Mouse (Mus musculus): ENCODE results near the gene 4930407I10Rik.
A peak's percentile ranks its signal among the peaks of the same experiment; 100 is the strongest.

The 4930407I10Rik gene

DNA sequence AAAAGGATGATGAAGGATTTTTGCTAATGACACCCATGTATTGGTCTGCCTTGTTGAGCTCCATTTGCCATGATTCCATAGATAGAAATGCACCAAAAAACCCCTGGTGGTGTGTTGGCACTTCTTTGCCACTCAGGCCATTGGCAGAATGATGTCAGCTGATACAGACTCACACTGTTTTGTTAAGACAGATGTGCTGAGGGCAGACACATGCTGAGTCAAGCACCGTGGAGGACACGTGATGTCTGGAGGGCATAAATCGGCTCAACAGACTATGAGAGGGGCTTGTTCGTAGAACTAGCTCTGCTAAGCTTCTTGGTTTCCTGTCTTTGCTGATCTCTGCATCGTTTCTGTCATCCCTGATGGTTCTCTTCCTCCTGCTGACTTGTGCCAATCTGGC lies 6.4 kb upstream of the 4930407I10Rik start:
- no peak for ATAC-seq (ENCODE audit: low TSS enrichment)

DNA sequence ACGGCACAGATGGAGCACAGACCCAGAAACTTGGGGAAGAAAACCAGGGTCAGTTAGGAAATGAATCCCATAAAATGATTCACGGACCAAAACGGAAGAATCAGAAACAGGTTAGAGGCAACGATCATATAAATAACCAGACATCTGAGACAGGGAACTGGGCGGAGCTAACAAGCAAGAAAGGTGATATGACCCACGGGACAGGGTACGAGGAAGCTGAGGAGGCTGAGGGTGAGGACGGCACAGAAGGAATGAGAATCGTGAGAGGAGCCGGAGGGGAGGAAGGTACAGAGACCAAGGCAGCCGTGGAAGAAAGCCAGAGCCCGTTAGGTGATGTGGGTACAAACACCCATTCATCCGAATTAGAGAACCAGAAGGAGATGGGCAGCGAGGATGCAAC lies 5.0 kb downstream of the 4930407I10Rik start:
- ATAC-seq (ENCODE audit: low TSS enrichment): no peak

DNA sequence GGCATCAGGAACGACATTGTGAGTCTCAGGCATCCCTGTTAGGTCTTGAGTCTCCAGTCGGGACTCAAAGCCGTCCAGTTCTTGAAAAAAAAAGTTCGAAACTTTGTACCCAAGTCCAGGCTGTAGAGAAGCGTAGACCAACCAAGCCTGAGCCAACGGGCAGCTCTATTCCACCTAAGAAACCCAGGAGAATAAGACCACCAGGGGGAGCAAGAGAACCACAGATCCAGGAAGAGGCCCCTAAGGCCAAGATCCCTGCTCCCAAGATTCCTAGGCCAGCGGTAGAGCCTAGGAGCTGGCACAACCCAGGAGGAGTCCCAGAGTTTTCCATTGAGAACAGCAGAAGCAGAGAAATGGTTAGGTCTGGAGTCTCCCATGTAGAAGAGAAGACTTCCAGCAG lies 6.6 kb downstream of the 4930407I10Rik start:
- peak; percentile 76; the same call in 1 of the 2 replicates for ATAC-seq (ENCODE audit: low TSS enrichment)

DNA sequence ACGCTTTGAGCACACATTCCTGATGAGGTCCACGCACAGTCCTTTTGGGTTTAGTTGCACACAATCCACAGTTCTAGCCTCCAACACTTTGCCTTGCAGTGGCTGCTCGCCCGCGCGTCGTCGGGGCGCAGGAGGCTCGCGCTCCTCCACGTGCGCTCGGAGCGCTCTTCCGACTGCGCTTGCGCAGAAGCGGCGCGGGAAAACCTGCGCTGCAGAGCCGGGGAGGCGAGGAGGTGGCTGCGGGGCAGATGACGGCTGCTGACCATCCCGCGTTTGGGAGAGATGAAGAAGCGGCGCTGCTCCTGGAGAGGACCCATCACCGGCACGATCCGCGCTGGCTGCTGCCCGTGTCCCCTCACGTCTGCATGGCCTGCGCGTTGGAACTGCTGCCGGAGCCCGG lies 10.9 kb downstream of the 4930407I10Rik start, which contains the start of gene Mei1:
Gene Mei1, plus strand, starts transcription at position 99 of the 400 bp plus-strand sequence.
- no peak for ATAC-seq (ENCODE audit: low TSS enrichment)

DNA sequence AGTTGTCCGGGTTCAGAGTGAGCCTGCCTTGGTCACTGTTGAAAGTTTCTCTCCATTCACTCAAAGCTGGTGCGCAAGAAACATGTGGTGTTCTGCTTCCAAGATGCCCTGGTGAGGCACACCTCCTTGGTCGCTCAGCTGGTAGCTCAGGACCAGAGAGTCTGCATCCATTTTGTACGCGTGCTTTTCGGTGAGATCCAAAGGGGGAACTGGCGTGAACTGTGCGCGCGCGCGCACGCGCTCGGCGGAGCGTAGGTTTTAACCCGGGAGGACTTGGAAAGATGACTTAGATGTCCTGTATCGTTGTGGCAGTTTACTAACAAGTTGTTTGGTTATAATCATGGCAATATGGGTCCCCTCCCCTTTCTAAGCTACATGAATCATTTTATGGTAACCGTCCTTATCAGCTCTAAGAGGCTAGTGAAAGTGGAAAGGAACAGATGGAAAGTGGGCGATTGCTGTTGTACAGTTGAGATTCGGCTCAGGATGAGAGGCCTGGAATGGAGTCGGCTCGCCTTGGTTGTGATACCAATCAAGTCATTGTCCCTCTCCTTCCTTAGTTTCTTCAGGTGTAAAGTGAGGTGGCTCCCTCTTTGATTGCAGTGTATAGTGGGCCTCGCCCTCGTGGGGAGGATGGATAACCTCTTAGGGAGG lies 13.0 kb downstream of the 4930407I10Rik start:
- peak; percentile 78 for ATAC-seq (ENCODE audit: low TSS enrichment)

DNA sequence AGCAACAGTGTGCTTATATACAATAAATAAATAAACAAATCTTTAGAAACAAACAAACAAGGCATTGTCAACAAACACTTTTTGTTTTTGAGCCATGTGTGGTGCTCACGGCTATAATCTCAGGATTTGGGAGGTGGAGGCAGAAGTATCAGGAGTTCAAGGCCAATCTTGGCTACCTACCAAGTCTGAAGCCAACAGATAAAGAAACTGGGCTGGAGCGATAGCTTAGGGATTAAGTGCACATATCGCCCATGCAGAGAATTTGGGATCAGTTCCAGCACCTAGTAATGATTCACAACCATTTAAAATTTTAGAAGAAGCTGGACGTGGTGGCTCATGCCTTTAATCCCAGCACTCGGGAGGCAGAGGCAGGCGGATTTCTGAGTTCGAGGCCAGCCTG lies 14.5 kb downstream of the 4930407I10Rik start:
- ATAC-seq (ENCODE audit: low TSS enrichment): no peak

DNA sequence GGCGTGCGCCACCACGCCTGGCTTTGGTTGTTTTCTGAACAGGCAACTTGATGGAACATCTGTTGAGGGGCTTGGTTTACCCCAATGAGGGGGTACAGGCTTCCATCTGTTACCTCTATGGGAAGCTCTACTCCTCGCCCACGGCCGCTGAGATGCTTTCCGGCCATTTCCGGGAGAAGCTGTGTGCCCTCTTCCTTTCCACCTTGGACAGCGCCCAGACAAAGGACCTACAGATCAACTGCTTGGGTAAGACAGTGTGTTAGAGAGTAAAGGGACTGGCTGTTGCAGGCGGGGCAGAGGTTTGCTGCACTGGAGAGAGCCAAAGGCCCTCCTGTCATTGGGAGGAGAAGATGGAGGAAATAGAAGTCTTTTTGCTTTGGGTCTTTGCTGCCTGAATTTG lies 20.9 kb downstream of the 4930407I10Rik start:
- ATAC-seq (ENCODE audit: low TSS enrichment): no peak

DNA sequence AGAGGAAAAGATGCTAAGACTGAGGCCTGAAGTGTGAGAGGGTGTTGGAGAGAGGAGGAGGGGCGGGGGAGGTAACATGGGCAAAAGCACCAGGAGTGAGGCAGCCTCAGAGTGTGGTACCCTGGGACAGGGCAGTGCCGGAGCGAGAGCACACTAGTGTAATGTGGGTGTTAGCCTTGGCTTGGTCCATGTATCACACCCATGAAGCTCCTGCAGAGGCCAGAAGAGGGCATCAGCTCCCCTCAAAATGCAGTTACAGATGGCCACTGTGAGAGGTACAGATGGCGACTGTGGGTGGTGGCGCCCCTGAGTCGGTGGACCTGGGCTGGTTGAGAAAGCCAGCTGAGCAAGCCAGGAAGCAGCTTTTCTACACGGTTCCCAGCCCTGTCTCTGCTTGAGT lies 22.2 kb downstream of the 4930407I10Rik start:
- ATAC-seq (ENCODE audit: low TSS enrichment): peak; percentile 72

DNA sequence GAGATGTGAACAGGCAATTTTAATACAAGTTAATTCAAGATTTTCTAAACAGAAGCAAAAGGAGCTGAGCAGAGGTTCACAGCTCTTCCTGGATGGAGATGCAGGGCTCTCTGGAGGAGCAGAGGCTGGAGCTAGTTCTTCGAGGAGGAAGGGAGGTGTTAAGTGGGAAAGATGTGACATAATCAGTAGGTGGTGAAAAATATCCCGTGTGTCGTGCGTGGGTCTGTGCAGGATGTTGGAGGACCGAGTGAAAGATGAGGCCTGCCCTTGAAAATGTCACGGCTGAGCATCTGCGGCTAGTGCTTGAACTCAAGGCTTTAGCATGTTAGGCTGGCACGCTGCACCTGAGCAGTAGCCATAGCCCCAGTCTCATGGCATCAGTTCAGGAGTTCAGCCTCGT lies 26.7 kb downstream of the 4930407I10Rik start:
- peak; percentile 69 for ATAC-seq (ENCODE audit: low TSS enrichment)

DNA sequence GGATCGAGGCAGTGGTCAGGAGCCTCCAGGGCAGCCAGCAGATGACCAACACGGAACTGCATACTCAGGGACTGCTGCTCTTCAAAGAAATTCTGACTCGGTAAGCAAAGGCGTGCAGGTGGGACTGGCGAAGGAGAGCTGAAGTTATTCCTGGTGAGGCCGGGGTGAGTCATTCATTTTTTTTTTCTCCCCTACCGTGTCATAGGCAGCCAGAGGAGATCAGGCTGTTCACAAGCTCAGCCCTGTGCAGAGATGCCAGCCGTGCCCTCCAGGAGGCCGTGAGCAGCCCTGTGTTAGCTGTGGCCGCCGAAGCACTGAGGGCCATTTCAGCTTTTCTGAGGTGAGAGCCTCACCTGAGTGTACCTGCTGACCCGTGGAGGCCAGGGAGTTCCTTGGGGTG lies 27.2 kb downstream of the 4930407I10Rik start:
- ATAC-seq (ENCODE audit: low TSS enrichment): peak; percentile 54

DNA sequence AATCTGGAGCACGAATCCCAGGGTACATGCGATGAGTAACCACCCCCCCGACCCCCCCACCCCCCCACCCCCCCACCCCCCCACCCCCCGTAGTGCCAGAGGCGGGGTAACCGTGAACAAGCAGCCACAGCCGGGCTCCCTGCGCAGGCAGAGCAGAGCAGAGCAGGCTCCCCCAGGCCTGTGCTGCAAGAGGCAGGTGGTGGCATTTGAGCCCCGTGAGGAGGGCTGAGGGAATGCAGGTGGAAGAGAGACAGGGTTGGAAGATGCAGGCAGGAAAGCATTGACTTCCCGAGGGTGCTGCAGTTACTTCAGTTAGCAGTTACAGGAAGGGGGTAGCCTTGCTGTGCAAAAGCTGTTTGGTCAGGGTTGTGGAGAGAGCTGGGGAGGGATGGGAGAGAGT lies 28.3 kb downstream of the 4930407I10Rik start:
- ATAC-seq (ENCODE audit: low TSS enrichment): peak; percentile 43

DNA sequence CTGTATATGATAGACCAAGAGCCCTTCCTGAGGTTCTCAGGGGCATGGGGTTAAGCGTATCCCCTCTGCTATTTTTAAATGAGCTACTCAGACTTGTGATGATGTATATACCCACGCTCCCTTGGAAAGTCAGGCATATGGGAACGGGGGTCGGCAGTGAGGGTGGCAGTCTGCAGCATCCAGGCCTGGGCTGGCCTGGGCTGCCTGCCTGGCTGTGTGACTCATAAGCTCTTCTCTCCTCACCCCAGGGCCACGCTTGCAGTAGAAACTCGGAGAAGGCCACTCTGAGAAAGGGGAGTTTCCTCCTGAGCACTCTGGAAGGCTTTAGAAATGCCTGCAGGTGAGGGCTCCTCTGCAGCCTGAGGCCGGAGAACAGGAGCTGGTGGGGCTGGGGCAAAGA lies 32.1 kb downstream of the 4930407I10Rik start:
- ATAC-seq (ENCODE audit: low TSS enrichment): peak; percentile 39; the same call in 1 of the 2 replicates

DNA sequence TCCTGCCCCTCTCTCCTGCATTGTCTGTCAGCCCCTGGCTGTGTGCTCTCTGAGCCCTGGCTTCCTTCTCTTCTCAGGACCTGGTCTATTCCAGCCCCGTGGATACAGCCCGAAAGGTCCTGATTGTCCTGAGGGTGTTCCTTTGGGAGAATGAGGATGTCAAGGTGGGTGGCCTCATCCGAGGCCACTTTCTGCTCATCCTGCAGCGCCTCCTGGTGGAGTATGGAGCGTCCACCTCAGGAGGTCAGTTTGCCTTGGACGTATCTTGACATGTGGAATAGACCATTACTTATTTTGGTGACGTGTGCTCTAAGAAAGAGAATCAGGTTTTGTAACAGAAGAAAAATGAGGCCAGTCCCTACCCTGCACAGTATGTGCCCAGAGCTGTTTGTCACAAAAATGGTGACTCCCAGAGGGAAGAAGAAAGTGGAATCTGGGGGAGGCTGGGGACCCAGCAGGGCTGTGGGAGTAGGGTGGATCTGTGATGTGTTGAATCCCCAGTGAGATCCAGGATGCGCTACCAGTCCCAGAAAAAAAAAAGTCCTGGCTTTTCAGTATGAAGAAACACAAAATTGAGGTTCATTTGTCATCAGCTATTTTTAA lies 48.1 kb downstream of the 4930407I10Rik start:
- ATAC-seq (ENCODE audit: low TSS enrichment): peak; percentile 93

Data from frontal cortex, adult (tissue).